Mouse (Mus musculus): ENCODE measurements around the gene Spg11.

DNA sequence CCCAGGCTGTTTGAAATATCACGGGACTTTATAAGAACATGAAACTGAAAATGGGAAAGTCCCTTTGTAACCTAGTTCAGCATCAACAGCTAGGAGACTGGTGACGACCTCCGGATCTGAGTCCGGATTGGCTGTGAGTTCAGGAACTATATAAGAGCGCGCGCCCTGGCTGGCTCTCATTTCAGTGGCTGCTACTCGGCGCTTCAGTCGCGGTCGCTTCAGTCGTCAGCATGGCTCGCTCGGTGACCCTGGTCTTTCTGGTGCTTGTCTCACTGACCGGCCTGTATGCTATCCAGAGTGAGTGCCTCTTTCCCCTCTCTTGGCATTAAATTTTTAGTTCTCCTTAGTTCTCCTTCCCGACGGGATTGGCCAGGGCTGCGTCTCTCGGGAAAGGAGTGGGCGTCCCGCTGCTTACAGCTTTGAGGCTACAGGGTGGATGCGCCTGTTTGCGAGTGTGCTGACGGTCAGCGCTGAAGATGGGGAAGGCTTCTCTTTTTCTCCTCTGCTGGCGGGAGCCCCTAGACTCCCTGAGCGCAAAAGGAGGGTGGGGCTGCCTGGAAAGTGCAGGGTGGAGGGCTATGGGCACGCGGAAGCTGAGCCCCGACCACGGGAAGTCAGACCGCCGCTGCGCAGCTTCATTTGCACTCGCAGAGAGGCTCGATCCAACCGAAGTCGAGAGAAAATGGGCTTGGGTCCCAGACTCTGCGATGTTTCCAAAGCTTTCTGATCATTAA, 29.5 kb upstream of the Spg11 start, which contains the start of gene B2m:
- TF ChIP-seq CTCF (IDR thresholded peaks at IDR 0.05; ENCODE audit: insufficient read depth, low read depth, low read length) (no peak), POLR2A (IDR thresholded peaks at IDR 0.05; ENCODE audit: insufficient read depth, low read depth, low read length) (peak; percentile 96)

Data from olfactory bulb, adult 2 months (tissue).